Mouse (Mus musculus) adipocyte (in vitro differentiated cells): ENCODE data around the gene Mrpl45.
"Not testable (repeated sequence)": the region's sequence is repeated elsewhere in the genome, so short reads cannot be mapped to it uniquely, and the experiment has no call there.

Source experiments
- DNase-seq: peaks from one replicate; pipeline ENCODE4 v3.0.0-alpha.2; 2016; ENCODE audit warnings: low spot score

Mrpl45 gene

GRCm38 (mm10) chr11:97296542-97296941 is 19.0 kb upstream of the Mrpl45 start:
- DNase-seq, result no peak

- DNase-seq, result no peak
Observed at GRCm38 (mm10) chr11:97299939-97300338, 15.6 kb upstream of the Mrpl45 start.

GRCm38 (mm10) chr11:97301406-97301805 is 14.1 kb upstream of the Mrpl45 start:
- no peak for DNase-seq

GRCm38 (mm10) chr11:97302231-97302781 is 13.2 kb upstream of the Mrpl45 start:
- DNase-seq, result peak; percentile 93

GRCm38 (mm10) chr11:97304631-97305030 is 10.9 kb upstream of the Mrpl45 start:
- no peak for DNase-seq

GRCm38 (mm10) chr11:97307294-97308069 is 8.0 kb upstream of the Mrpl45 start:
- DNase-seq, result no peak

GRCm38 (mm10) chr11:97308806-97309450 is 6.6 kb upstream of the Mrpl45 start:
- peak; percentile 40 for DNase-seq

- DNase-seq, result peak; percentile 97
Observed at GRCm38 (mm10) chr11:97309451-97309836, 6.1 kb upstream of the Mrpl45 start.

- DNase-seq, result peak; percentile 94
Observed at GRCm38 (mm10) chr11:97309911-97310571, 5.5 kb upstream of the Mrpl45 start.

- DNase-seq, result peak; percentile 86
Observed at GRCm38 (mm10) chr11:97310895-97311631, 4.5 kb upstream of the Mrpl45 start.

- not testable (repeated sequence) for DNase-seq
Observed at GRCm38 (mm10) chr11:97312871-97313270, 2.6 kb upstream of the Mrpl45 start.

- no peak for DNase-seq
Observed at GRCm38 (mm10) chr11:97314110-97314509, 1.4 kb upstream of the Mrpl45 start.

GRCm38 (mm10) chr11:97314751-97315503 is 589 bp upstream of the Mrpl45 start:
- DNase-seq, result peak; percentile 34

GRCm38 (mm10) chr11:97321197-97321596 is 5.7 kb downstream of the Mrpl45 start:
- DNase-seq, result no peak

- DNase-seq, result not testable (repeated sequence)
Observed at GRCm38 (mm10) chr11:97321894-97322600, 6.5 kb downstream of the Mrpl45 start.

GRCm38 (mm10) chr11:97325224-97325623 is 9.7 kb downstream of the Mrpl45 start:
- DNase-seq, result no peak

GRCm38 (mm10) chr11:97328148-97328547 is 12.6 kb downstream of the Mrpl45 start:
- peak; percentile 82 for DNase-seq

- DNase-seq, result peak; percentile 55
Observed at GRCm38 (mm10) chr11:97330315-97330714, 14.8 kb downstream of the Mrpl45 start.

GRCm38 (mm10) chr11:97331231-97332190 is 16.0 kb downstream of the Mrpl45 start:
- DNase-seq, result peak; percentile 95
